Mouse (Mus musculus): ENCODE measurements at regions not wholly inside any gene's neighbourhood (a gene's known extent, or its start where the extent isn't known, plus 50 kb on each side); places are given as distances from the start of the nearest gene placed in this dataset.

- ATAC-seq (replicated peaks; ENCODE audit: poor library complexity), result no peak
Observed at GRCm38 (mm10) chr13:47848371-47849188, 412.4 kb upstream of the Id4 start.

- no peak for ATAC-seq (replicated peaks; ENCODE audit: poor library complexity)
Observed at GRCm38 (mm10) chr13:47855422-47856108, 405.5 kb upstream of the Id4 start.

- ATAC-seq (replicated peaks; ENCODE audit: poor library complexity), result no peak
Observed at GRCm38 (mm10) chr13:47858946-47859345, 402.1 kb upstream of the Id4 start.

- no peak for ATAC-seq (replicated peaks; ENCODE audit: poor library complexity)
Observed at GRCm38 (mm10) chr13:47860316-47860715, 400.7 kb upstream of the Id4 start.

- no peak for ATAC-seq (replicated peaks; ENCODE audit: poor library complexity)
Observed at GRCm38 (mm10) chr13:47862896-47863295, 398.1 kb upstream of the Id4 start.

- no peak for ATAC-seq (replicated peaks; ENCODE audit: poor library complexity)
Observed at GRCm38 (mm10) chr13:47868656-47869055, 392.4 kb upstream of the Id4 start.

- ATAC-seq (replicated peaks; ENCODE audit: poor library complexity), result no peak
Observed at GRCm38 (mm10) chr13:47869670-47870532, 391.1 kb upstream of the Id4 start.

GRCm38 (mm10) chr13:47872645-47873044, 388.4 kb upstream of the Id4 start:
- ATAC-seq (replicated peaks; ENCODE audit: poor library complexity), result no peak

GRCm38 (mm10) chr13:47892569-47892968, 368.5 kb upstream of the Id4 start:
- no peak for ATAC-seq (replicated peaks; ENCODE audit: poor library complexity)

- no peak for ATAC-seq (replicated peaks; ENCODE audit: poor library complexity)
Observed at GRCm38 (mm10) chr13:47894331-47894730, 366.7 kb upstream of the Id4 start.

GRCm38 (mm10) chr13:47895256-47895655, 365.8 kb upstream of the Id4 start:
- ATAC-seq (replicated peaks; ENCODE audit: poor library complexity), result no peak

GRCm38 (mm10) chr13:47896646-47897045, 364.4 kb upstream of the Id4 start:
- no peak for ATAC-seq (replicated peaks; ENCODE audit: poor library complexity)

GRCm38 (mm10) chr13:47909851-47910530, 351.0 kb upstream of the Id4 start:
- no peak for ATAC-seq (replicated peaks; ENCODE audit: poor library complexity)

GRCm38 (mm10) chr13:47910531-47910910, 350.5 kb upstream of the Id4 start:
- no peak for ATAC-seq (replicated peaks; ENCODE audit: poor library complexity)

- ATAC-seq (replicated peaks; ENCODE audit: poor library complexity), result no peak
Observed at GRCm38 (mm10) chr13:47916456-47916855, 344.6 kb upstream of the Id4 start.

GRCm38 (mm10) chr13:47917370-47917769, 343.7 kb upstream of the Id4 start:
- ATAC-seq (replicated peaks; ENCODE audit: poor library complexity), result no peak

GRCm38 (mm10) chr13:47921044-47921443, 340.0 kb upstream of the Id4 start:
- no peak for ATAC-seq (replicated peaks; ENCODE audit: poor library complexity)

GRCm38 (mm10) chr13:47940696-47941095, 320.3 kb upstream of the Id4 start:
- no peak for ATAC-seq (replicated peaks; ENCODE audit: poor library complexity)

GRCm38 (mm10) chr13:47942368-47942787, 318.6 kb upstream of the Id4 start:
- ATAC-seq (replicated peaks; ENCODE audit: poor library complexity), result no peak

- no peak for ATAC-seq (replicated peaks; ENCODE audit: poor library complexity)
Observed at GRCm38 (mm10) chr13:47943645-47944044, 317.4 kb upstream of the Id4 start.
